Mouse (Mus musculus) cerebellum, adult 11 months (tissue): Measurements from ENCODE around the gene Tas2r136.

ENCODE experiments used
- DNase-seq: peaks from one replicate; pipeline ENCODE4 v3.0.0; 2022

The Tas2r136 gene

GRCm38 (mm10) chr6:132778062-132778461 is at the start of gene Tas2r136:
Gene Tas2r136 (minus strand): TSS chr6:132778162.
- DNase-seq = no peak

- no peak for DNase-seq
Observed at GRCm38 (mm10) chr6:132802518-132802917, 24.6 kb upstream of the Tas2r136 start, which contains the start of gene Tas2r117. Gene Tas2r117 (plus strand): TSS chr6:132802818.

- DNase-seq = no peak
Observed at GRCm38 (mm10) chr6:132795393-132795792, 17.4 kb upstream of the Tas2r136 start.

- DNase-seq = no peak
Observed at GRCm38 (mm10) chr6:132761831-132762230, 16.1 kb downstream of the Tas2r136 start, which contains the start of gene Tas2r102. Gene Tas2r102 (plus strand): TSS chr6:132762131.

GRCm38 (mm10) chr6:132754430-132754829 is 23.5 kb downstream of the Tas2r136 start, which contains the start of gene Tas2r124:
Gene Tas2r124 (plus strand): TSS chr6:132754730.
- no peak for DNase-seq

GRCm38 (mm10) chr6:132750206-132750605 is 27.8 kb downstream of the Tas2r136 start:
- DNase-seq = no peak

GRCm38 (mm10) chr6:132737935-132738334 is 40.0 kb downstream of the Tas2r136 start, which contains the start of gene Tas2r115:
Gene Tas2r115 (minus strand): TSS chr6:132738035.
- no peak for DNase-seq
